Mouse (Mus musculus): ENCODE measurements around the gene Evc. TPM values are rescaled to one million over a fixed set of nuclear protein-coding genes. Genes with fewer than 3 reads are reported as not detected.
A peak's percentile ranks its signal among the peaks of the same experiment; 100 is the strongest.

Evc gene
- polyA plus RNA-seq, 1 experiment from 2014 or later, result 10.4 TPM

DNA sequence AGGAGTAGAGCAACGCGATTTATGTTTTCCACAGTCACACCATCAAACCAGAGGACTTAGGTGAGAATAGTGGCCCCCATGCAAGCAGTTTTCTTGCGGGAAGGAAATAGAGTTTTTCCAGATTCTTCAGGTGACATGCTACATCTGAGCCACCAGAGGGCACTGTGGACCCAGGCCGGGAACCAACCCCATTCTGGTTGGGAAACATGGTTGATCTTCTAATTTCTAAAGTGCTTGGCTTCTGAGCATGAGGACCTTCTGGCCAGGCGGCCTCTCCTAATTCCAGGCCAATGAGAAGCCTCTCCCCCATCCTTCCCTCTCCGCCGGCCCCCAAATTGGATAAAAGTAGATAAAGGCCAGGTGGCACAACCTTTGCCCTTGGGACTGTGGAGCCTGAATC is 38.3 kb downstream of the Evc start:
- 0 out of 2 replicates have a peak, but pooled peaks have one; percentile 31 for ATAC-seq
- H3K4me1 ChIP-seq, result no peaks in the 10 kb centered on the region
- H3K4me3 ChIP-seq, result no peak overlapping the region
- no peak overlapping the region for H3K9ac ChIP-seq
- H3K9me3 ChIP-seq (replicated peaks), result no peaks in the 10 kb centered on the region
- H3K27ac ChIP-seq, result no peak overlapping the region
- H3K36me3 ChIP-seq (ENCODE audit: poor library complexity, severe bottlenecking), result peaks cover 13% of the 10 kb centered on the region; the same call in 1 of the 2 replicates
- WGBS, result 27% methylated on average over 7 of the region's 7 CpGs
- no peak overlapping the region for H3K4me2 ChIP-seq
- no peaks in the 10 kb centered on the region for H3K27me3 ChIP-seq

DNA sequence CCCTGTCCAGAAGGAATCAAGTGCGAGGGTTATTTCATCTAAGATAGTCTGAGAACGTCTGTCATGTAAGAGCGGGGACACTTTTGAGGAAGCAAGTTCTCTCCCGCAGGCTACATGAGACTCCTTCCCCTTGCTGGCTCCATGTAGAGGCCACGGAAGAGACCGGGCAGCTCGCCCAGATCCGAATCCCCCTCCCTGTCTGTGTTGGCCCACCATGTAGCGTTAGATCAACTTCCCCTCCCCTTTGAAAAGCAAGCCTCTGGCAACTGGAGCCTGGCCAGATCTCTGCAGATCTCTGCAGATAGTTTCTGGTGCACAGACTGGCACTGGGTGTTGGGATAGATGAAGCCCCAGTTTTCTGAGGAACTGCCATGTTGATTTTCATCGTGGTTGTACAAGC is 40.0 kb downstream of the Evc start:
- Histone ChIP-seq H3K9me3 (replicated peaks) (no peaks in the 10 kb centered on the region), H3K36me3 (ENCODE audit: poor library complexity, severe bottlenecking) (peaks cover 23% of the 10 kb centered on the region), H3K4me2 (no peak overlapping the region), H3K27me3 (no peaks in the 10 kb centered on the region), H3K4me3 (no peak overlapping the region), H3K27ac (no peak overlapping the region), H3K4me1 (no peaks in the 10 kb centered on the region), H3K9ac (no peak overlapping the region)
- 69% methylated on average over 10 of the region's 10 CpGs for WGBS
- peak; percentile 55; the same call in 1 of the 2 replicates for ATAC-seq

DNA sequence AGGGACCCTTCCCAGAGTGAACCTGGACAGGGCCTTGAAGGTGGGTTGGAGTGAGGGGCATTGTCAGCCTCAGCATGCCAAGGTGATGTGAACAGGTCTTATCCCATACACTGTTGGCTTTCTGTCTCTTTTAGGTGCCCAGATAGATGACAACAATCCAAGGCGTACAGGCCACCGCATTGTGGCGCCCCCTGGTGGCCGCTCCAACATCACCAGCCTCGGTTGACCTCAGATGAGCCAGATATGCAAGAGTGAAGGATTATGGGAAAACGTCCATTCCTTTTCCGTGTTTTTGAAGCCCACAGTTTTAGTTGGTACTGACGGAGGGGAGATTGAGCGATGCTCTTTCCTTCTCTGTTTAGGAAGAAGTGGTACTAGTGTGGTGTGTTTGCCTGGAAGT is 45.7 kb downstream of the Evc start:
- H3K4me1 ChIP-seq, result no peaks in the 10 kb centered on the region
- no peak overlapping the region for H3K4me2 ChIP-seq
- H3K27ac ChIP-seq, result no peak overlapping the region
- H3K9me3 ChIP-seq (replicated peaks), result no peaks in the 10 kb centered on the region
- no peak overlapping the region for H3K4me3 ChIP-seq
- WGBS, result 68% methylated on average over 9 of the region's 9 CpGs
- H3K9ac ChIP-seq, result no peak overlapping the region
- no peak for ATAC-seq
- peaks cover 64% of the 10 kb centered on the region for H3K36me3 ChIP-seq (ENCODE audit: poor library complexity, severe bottlenecking)
- H3K27me3 ChIP-seq, result no peaks in the 10 kb centered on the region

DNA sequence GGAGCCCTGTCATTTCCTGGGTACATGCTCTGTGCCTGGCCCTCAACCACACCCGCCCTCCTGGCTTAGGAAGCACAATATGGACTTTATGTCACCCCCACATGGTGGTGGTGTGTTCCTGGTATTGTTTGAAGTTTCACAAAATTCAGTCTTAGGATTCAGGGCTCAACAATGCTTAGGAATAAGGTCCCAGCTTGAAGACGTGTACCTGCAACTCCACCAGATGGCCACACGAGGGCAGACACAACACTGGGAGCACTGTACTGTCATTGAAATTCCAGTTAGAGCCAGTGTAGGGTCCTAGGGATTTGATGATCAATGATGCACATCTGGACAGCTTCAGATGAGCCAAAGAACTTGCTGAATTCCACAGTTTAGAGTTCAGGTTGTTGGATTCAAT is 47.5 kb downstream of the Evc start:
- peak; percentile 50 for ATAC-seq
- peaks cover 79% of the 10 kb centered on the region for H3K36me3 ChIP-seq (ENCODE audit: poor library complexity, severe bottlenecking)
- H3K4me1 ChIP-seq, result no peaks in the 10 kb centered on the region
- no peaks in the 10 kb centered on the region for H3K27me3 ChIP-seq
- H3K4me2 ChIP-seq, result no peak overlapping the region
- H3K9ac ChIP-seq, result no peak overlapping the region
- no peak overlapping the region for H3K27ac ChIP-seq
- H3K4me3 ChIP-seq, result no peak overlapping the region
- WGBS, result 21% methylated on average over 3 of the region's 3 CpGs
- no peaks in the 10 kb centered on the region for H3K9me3 ChIP-seq (replicated peaks)

DNA sequence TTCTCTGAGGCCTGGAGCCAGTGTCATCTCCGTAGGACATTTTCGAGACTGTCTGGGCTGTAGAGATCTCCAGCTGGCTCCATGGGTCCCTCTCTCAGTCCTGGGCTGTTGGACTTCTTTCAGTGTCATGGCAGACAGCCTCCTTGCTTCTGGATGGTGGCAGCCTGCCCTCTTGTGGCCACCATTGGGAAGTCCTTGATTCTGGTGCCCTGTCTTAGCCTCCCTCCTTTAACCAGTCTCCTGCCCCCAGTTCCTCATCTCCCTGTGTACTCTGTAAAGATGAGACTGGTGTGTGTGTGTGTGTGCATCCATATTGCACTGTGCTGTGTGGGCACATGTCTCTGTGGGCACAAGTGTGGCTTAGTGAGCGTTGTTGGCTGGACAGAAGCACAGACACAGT is 48.3 kb downstream of the Evc start:
- Histone ChIP-seq H3K9ac (no peak overlapping the region), H3K4me3 (no peak overlapping the region), H3K27ac (no peak overlapping the region), H3K4me2 (no peak overlapping the region), H3K4me1 (no peaks in the 10 kb centered on the region), H3K36me3 (ENCODE audit: poor library complexity, severe bottlenecking) (peaks cover 88% of the 10 kb centered on the region), H3K27me3 (no peaks in the 10 kb centered on the region), H3K9me3 (replicated peaks) (no peaks in the 10 kb centered on the region)
- 84% methylated on average over 3 of the region's 3 CpGs for WGBS
- peak; percentile 20 for ATAC-seq

DNA sequence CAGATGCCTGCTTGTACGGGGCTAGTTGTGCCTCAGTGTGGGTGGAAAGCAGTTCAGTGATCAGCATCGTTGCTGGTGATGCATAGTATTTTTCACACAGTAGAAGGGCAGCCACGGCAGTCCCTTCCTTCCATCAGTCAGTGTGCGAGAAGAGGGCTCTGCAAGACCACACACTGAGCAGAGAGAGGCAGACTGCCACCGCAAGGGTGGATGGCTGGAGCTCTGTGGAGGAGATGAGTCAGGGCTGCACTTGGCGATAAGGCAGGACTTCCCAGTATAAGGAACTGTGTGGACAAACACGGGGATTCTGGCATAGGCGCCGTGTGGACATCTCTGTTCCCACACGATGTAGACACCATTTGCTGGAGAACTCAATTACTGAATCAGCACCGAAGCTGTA is 55.7 kb downstream of the Evc start:
- 93% methylated on average over 11 of the region's 11 CpGs for WGBS
- Histone ChIP-seq H3K4me3 (no peak overlapping the region), H3K9me3 (replicated peaks) (no peaks in the 10 kb centered on the region), H3K4me2 (no peak overlapping the region), H3K36me3 (ENCODE audit: poor library complexity, severe bottlenecking) (peaks cover 96% of the 10 kb centered on the region), H3K27ac (no peak overlapping the region), H3K9ac (no peak overlapping the region), H3K27me3 (no peaks in the 10 kb centered on the region), H3K4me1 (no peaks in the 10 kb centered on the region)
- ATAC-seq, result peak; percentile 28; the same call in 1 of the 2 replicates

DNA sequence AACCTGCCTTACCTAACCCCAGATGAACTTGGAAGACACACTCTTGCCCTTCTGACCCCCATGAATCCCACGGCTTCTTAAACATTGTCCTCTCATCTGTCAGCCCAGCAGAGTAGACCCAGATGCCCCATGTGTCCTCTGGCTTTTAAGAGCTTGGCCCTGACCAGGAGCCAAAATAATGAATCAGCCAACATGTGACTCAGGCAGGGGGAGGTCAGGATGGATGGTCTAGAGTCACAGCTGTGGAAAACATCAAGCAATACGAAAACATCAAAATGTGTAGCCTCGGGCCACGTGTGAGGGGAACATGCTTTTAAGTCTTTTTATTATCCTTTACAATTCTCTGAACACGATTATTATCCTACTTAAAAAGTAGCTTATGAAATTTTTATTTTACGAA is 72.9 kb downstream of the Evc start:
- H3K9me3 ChIP-seq (replicated peaks), result no peaks in the 10 kb centered on the region
- peaks cover 36% of the 10 kb centered on the region for H3K36me3 ChIP-seq (ENCODE audit: poor library complexity, severe bottlenecking)
- 88% methylated on average over 6 of the region's 6 CpGs for WGBS
- ATAC-seq, result no peak
- no peak overlapping the region for H3K9ac ChIP-seq
- H3K4me3 ChIP-seq, result no peak overlapping the region
- no peak overlapping the region for H3K4me2 ChIP-seq
- H3K27me3 ChIP-seq, result no peaks in the 10 kb centered on the region
- peaks cover 32% of the 10 kb centered on the region for H3K4me1 ChIP-seq
- H3K27ac ChIP-seq, result no peak overlapping the region

DNA sequence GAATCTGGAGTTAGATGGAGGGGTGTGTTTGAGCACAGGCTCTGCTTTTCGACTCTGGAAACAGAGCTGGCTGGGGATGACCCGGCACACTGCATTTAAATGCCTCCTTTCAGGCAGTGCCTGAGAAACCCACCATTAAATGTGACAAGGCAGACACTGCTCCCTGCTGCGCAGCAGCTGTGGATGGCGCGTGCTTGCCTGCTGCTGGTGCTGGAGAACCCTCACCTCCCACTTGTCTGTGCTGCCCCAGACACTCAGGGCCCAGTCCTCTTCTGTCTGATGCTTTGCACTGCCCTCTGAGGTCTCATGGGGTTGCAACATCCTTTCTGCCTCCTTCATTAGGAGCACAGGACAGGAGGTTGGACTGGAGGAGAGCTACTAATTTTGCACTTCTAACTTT is 75.0 kb downstream of the Evc start:
- H3K4me2 ChIP-seq, result no peak overlapping the region
- no peak overlapping the region for H3K9ac ChIP-seq
- no peak overlapping the region for H3K4me3 ChIP-seq
- no peaks in the 10 kb centered on the region for H3K27me3 ChIP-seq
- H3K36me3 ChIP-seq (ENCODE audit: poor library complexity, severe bottlenecking), result peaks cover 17% of the 10 kb centered on the region
- no peaks in the 10 kb centered on the region for H3K9me3 ChIP-seq (replicated peaks)
- ATAC-seq, result peak; percentile 75
- WGBS, result 60% methylated on average over 5 of the region's 5 CpGs
- peaks cover 53% of the 10 kb centered on the region for H3K4me1 ChIP-seq
- H3K27ac ChIP-seq, result peak overlapping the region; percentile 19

DNA sequence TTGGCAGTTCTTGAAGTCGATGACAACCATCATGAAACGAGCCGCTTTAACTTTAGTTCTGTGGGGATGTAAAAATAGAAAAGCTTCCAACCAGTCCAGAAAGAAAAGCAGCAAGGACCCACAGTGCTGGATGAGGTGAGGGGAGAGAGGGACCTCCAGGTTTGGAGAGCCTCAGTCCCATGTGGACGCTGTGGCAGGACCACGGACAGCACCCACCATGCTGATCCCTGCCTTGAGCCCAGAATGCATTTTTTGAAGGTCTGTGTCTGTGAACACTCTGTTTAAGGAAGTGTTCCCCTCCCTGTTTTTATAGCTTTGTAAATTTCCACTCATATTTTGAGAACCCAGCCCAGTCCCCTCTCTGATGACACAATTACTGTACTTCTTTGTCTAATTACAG is 79.5 kb downstream of the Evc start:
- WGBS, result 53% methylated on average over 5 of the region's 5 CpGs
- H3K4me1 ChIP-seq, result peaks cover 77% of the 10 kb centered on the region
- H3K4me3 ChIP-seq, result no peak overlapping the region
- no peak overlapping the region for H3K27ac ChIP-seq
- H3K9ac ChIP-seq, result no peak overlapping the region
- no peak overlapping the region for H3K4me2 ChIP-seq
- H3K27me3 ChIP-seq, result no peaks in the 10 kb centered on the region
- H3K9me3 ChIP-seq (replicated peaks), result no peaks in the 10 kb centered on the region
- no peak for ATAC-seq
- H3K36me3 ChIP-seq (ENCODE audit: poor library complexity, severe bottlenecking), result peaks cover 13% of the 10 kb centered on the region; the same call in 1 of the 2 replicates

DNA sequence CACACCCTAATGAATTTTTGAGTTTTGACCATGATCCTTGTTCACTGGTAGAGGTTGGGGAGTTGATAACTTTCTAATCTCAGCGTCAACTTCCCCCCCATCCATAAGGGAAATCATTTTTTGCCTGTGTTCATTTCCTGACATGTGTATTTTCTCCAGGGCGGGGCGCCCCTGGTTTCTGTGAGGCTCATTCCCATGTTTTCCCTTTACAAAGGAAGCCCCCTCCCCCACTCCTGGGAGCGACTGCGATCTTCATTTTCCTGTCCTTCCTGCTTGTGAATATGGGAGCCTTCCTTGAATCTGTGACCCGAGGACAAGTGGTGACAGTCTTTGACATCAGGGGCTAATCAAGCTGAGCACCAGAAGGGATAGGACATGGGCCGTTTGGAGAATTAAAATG is 79.9 kb downstream of the Evc start:
- Histone ChIP-seq H3K27me3 (no peaks in the 10 kb centered on the region), H3K4me3 (no peak overlapping the region), H3K27ac (no peak overlapping the region; the same call in 1 of the 2 replicates), H3K4me2 (no peak overlapping the region), H3K9me3 (replicated peaks) (no peaks in the 10 kb centered on the region), H3K36me3 (ENCODE audit: poor library complexity, severe bottlenecking) (peaks cover 14% of the 10 kb centered on the region; the same call in 1 of the 2 replicates), H3K9ac (no peak overlapping the region), H3K4me1 (peaks cover 77% of the 10 kb centered on the region)
- WGBS, result 64% methylated on average over 7 of the region's 7 CpGs
- no peak for ATAC-seq

DNA sequence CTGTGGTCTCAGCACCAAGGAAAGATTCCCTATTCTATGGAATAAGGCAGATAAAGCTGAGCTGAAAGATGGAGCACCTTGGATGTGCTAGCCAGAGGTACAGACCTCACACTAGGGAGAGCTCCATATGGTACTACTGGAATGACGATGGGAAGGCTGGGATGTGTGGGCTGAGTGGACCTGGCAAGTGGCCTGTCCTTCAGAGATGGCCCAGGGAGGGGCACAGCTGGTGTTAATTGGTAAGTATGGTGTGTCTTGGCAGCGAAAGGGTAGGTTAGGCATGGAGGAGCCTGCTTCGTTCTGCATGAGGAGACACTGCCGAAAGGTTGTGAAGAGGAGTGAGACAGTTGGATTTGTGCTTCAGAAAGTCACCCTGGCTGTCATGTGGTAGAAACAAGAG is 82.2 kb downstream of the Evc start:
- Histone ChIP-seq H3K4me1 (peaks cover 85% of the 10 kb centered on the region), H3K9ac (no peak overlapping the region), H3K27ac (no peak overlapping the region), H3K27me3 (no peaks in the 10 kb centered on the region), H3K9me3 (replicated peaks) (no peaks in the 10 kb centered on the region), H3K36me3 (ENCODE audit: poor library complexity, severe bottlenecking) (peaks cover 14% of the 10 kb centered on the region; the same call in 1 of the 2 replicates), H3K4me3 (no peak overlapping the region), H3K4me2 (no peak overlapping the region)
- WGBS, result 77% methylated on average over 4 of the region's 4 CpGs
- ATAC-seq, result no peak

DNA sequence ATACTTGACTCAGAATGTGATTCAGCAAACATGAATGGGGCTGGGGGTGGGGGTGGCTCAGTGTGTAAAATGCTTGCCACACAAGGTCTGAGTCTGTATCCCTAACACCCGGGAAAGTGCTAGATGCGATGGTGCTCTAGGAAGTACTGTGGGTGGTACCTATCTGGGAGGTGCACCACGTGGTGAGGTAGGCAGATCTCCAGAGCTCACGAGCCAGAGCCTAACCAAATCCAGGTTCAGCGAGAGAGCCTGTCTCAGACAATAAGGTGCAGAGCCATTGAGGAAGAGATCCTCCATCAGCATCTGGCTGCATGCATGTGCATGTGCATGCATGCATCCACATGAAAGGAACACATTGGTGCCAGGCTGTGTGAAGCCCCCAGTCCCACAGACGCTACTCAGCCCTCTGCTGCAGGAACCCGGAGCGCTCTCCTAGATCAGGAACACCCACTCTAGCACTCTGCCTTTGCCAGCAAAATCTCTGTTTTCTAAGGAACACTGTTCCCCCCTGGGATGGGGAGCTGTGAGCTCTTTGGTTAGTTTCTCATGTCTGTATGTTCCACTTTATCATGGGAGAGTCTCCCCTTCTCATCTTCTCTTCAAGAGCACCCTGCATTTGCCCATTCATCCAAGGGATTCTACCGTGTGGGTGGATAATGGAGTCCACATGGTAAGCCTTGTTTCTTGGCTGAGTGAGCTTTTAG is 84.4 kb downstream of the Evc start:
- Histone ChIP-seq H3K4me1 (peaks cover 85% of the 10 kb centered on the region), H3K27me3 (no peaks in the 10 kb centered on the region), H3K36me3 (ENCODE audit: poor library complexity, severe bottlenecking) (peaks cover 14% of the 10 kb centered on the region; the same call in 1 of the 2 replicates), H3K9me3 (replicated peaks) (no peaks in the 10 kb centered on the region), H3K27ac (no peak overlapping the region), H3K9ac (no peak overlapping the region), H3K4me2 (no peak overlapping the region), H3K4me3 (no peak overlapping the region)
- no peak for ATAC-seq
- WGBS, result 86% methylated on average over 9 of the region's 9 CpGs

DNA sequence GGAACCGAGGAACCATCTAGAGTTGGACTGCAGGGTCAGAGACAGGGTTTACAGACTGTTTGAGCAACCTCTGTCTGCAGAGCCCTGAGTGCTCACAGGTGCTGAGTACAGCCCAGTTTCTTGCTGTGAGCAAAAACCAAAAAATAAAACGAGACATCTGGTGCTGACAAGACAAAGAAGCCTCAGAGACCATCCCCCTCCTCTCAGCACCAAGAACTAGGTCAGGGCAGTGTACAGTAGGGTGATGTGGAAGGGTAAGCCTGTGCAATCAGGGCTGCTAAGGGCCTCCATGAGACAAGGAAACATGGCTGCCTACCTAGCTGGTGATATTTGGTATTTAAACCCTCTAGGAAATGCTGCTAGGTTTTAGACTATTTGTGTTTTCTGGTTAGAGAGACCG is 85.1 kb downstream of the Evc start:
- no peak overlapping the region for H3K4me2 ChIP-seq
- 83% methylated on average over 3 of the region's 3 CpGs for WGBS
- H3K4me1 ChIP-seq, result peaks cover 80% of the 10 kb centered on the region
- no peak for ATAC-seq
- H3K9me3 ChIP-seq (replicated peaks), result no peaks in the 10 kb centered on the region
- H3K9ac ChIP-seq, result no peak overlapping the region
- peaks cover 14% of the 10 kb centered on the region; the same call in 1 of the 2 replicates for H3K36me3 ChIP-seq (ENCODE audit: poor library complexity, severe bottlenecking)
- no peak overlapping the region for H3K4me3 ChIP-seq
- no peak overlapping the region for H3K27ac ChIP-seq
- H3K27me3 ChIP-seq, result no peaks in the 10 kb centered on the region

All from forebrain, embryonic 13.5 days (tissue).